Mouse (Mus musculus) CH12.LX (cell line): ENCODE data around the gene Slc9a3r2.

Source experiments
- CTCF ChIP-seq, 2 experiments: IDR thresholded peaks in 1 of 2; conservative IDR thresholded peaks in 1 of 2; 2 replicates each; pipeline ENCODE4 v1.5.1; 2011 to 2012; ENCODE audit warnings: low read depth in 2 of 2, low read length in 2 of 2, improper control_type of control experiment in 1 of 2, inconsistent platforms in 1 of 2, mild to moderate bottlenecking in 1 of 2, moderate library complexity in 1 of 2
- MAZ ChIP-seq: IDR thresholded peaks from 2 replicates; pipeline ENCODE4 v1.6.1; 2012; ENCODE audit warnings: low read depth, mild to moderate bottlenecking, inconsistent platforms, low read length, improper control_type of control experiment, moderate library complexity
- MYC ChIP-seq: IDR thresholded peaks from 2 replicates; pipeline ENCODE4 v1.6.1; 2011; ENCODE audit warnings: low read depth, mild to moderate bottlenecking, improper control_type of control experiment, low read length
- POLR2A ChIP-seq: IDR thresholded peaks from 2 replicates; pipeline ENCODE4 v1.6.1; 2011; ENCODE audit warnings: low read depth, mild to moderate bottlenecking, improper control_type of control experiment, low read length

- TF ChIP-seq MAZ: peak; percentile 95
- peak; percentile 88 for TF ChIP-seq POLR2A
- TF ChIP-seq MYC: 0 out of 2 replicates have a peak, but pooled peaks have one; percentile 32
- TF ChIP-seq CTCF (conservative IDR thresholded peaks at IDR 0.05 in 1 of 2, IDR thresholded peaks at IDR 0.05 in 1 of 2; ENCODE audit: low read depth in 2 of 2, low read length in 2 of 2): no peak
These were observed 17.8 kb downstream of the Slc9a3r2 start, which contains the start of the genes Tsc2 and Nthl1 for GRCm38 (mm10) chr17:24632167-24632812.
